Mouse (Mus musculus) 3134 (cell line): ENCODE results near the gene Zcchc10.

Experiments used
- DNase-seq: peaks from one replicate; pipeline ENCODE4 v3.0.0-alpha.2; 2011; ENCODE audit warnings: low spot score; ENCODE audit not compliant: insufficient read length; ENCODE audit errors: extremely low read depth

Zcchc10 gene

GRCm38 (mm10) chr11:53367032-53367431 lies 42.6 kb downstream of the Zcchc10 start:
- no peak for DNase-seq

DNA sequence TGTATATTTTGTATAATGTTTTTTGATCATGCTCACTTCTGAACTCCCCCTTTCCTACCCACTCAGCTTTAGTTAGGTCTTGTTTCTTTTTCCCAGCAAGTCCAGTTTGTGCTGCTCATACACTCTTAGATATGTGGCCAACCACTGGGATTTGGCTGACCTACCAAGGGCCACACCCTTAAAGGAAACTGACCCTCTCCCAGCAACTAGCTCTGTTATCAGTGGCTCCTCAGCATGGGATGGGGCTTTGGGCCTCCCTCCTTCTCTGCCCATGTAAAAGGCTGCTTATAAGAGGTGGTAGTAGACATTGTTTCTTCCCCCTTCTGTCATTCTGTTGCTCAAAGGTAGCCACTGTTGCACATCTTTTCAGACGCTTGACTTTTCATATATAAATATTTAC lies 54.4 kb downstream of the Zcchc10 start:
- no peak for DNase-seq
